Mouse (Mus musculus): ENCODE measurements around the gene Tcl1.
"Not testable (repeated sequence)": the region's sequence is repeated elsewhere in the genome, so short reads cannot be mapped to it uniquely, and the experiment has no call there.

The Tcl1 gene

DNA sequence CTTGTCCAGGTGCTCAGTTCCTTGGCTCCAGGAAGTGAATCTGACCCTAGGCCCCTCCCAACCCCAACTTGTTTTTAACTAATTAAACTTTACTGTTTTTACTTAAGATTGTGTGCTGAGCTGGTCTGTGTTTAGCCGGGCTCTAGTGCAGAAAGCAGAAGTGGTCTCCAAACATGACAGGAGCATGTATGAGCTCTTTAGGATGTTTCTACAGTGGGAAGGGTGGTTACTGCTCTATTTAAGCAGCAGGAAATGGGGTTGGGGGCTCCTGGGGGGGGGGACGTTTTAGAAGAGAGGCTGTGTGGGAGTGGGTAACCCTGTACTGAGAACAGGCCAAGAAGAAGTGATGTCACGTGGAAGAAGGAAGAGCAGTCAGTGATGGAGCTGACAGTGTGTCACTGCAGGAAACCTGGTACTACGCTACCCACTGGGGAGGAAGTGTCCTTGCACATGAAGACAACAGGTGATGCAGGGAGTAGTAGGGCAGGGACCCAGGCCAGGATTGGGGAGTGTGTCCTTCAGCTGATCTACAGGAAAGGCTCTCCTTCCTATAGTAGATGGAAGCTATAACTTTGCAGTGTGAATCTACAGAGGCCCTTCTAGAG is 41.5 kb downstream of the Tcl1 start:
- not testable (repeated sequence) for DNase-seq (ENCODE audit: low spot score in 2 of 2)

DNA sequence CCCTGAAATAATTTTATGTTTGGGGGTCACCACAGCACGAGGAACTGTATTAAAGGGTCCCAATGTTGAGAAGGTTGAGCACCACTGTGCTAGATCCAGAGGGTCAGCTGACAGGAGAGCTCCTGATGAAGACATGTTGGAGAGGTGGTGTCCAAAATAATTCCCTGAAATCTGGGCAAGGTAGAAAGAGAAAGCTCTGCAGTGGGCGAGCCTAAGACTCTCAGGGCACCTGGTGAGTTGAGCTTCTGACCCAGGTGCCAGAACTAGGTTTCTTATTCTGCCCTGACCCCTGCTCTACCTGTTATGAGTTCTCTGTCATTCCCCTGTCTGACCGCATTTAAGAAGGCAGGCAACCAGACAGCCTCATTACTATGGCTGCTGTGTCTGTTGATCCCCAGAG is 46.5 kb downstream of the Tcl1 start, which contains the start of gene Tcl1b5:
Gene Tcl1b5, plus strand, starts transcription at position 301 of the 400 bp plus-strand sequence.
- DNase-seq (ENCODE audit: low spot score in 2 of 2): not testable (repeated sequence)

- DNase-seq (ENCODE audit: low spot score in 2 of 2): peak; percentile 35 to 48
Measured at GRCm38 (mm10) chr12:105174318-105174717, 48.3 kb downstream of the Tcl1 start.

DNA sequence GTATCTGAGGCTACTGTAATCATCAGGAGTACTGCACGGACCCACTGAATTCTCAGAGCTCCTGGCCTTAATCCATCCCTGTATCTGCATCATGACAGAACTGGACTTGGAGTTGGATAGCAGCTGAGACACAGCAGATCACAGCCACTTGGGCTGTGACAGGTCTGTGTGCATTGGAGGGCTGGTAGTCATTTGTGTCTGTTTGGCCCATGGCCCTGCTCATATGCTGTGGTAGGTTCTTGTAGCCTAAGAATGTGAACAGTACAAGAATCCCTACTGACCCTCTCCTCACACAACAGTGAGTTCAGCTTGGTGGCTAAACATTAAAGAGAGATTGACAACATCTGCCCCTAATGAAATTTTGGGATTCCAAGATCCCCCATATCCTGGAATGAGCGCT is 49.2 kb downstream of the Tcl1 start:
- no peak for DNase-seq (ENCODE audit: low spot score in 2 of 2)
